Mouse (Mus musculus) T-helper 17 cell (primary cell): Measurements from ENCODE around the gene Lamb1.

Experiments
- in situ Hi-C, 2 experiments: fragments of 300-600 bp; cut with MboI, MseI; formaldehyde crosslinking; loops; 1 replicate in 1 of 2; 2 replicates in 1 of 2; pipeline ENCODE4 v1.15.1; 2025; ENCODE audit warnings: high pct_unique_total_duplicates in 2 of 2

Gene Lamb1

DNA sequence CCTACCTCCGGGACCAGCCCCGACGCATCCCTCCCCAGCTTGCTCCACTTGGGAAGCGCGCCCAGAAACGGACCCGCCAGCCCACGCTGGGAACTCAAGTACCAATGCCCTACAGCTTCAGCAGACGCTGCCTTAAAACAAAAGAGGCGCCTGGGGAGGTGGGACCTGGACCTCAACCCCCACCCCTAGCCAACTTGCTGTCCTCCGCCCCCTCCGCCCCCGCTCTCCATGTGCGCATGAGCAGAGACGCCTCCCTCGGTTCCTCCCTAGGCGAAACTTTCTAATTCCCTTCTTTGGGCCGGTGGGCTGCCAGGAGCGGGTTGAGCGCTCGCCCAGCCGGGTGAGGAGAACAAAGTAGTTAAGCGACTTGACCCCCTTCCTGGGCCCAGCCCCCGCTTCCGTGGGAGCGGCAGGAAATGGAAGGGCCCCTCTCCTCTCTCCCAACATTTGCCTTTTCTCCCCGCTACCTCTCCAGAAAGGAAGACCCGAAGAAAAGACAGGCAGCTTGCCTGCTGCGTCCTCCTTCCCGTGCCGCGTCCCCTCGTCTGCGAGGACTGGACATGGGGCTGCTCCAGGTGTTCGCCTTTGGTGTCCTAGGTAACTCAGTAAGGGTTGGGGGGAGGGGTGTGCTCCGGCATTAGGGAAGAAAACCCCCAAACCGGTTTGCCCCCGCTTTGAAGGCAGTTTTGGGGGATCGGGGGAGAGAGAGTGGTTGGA lies at the start of gene Lamb1:
Lamb1 (plus strand) TSS at position 230 of the 717 bp plus-strand sequence.
- in situ Hi-C loops, result no loop called here

DNA sequence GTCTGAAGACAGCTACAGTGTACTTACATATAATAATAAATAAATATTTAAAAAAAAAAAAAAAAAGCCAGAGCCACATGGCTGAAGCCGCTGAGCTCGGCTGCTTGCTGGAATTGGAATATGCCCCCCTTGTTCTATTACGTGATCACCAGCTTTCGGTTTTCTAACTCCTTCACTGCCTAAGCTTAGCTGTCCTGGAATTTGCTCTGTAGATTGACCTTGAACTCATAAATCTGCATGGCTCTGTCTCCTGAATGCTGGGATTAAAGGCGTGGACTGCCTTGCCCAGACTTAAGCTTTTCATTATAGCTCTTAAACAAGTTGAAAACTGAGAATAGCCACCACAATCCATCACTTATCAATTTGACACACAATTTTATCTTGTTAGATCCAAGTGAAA lies 47.8 kb upstream of the Lamb1 start:
- in situ Hi-C loops, result no loop called here

DNA sequence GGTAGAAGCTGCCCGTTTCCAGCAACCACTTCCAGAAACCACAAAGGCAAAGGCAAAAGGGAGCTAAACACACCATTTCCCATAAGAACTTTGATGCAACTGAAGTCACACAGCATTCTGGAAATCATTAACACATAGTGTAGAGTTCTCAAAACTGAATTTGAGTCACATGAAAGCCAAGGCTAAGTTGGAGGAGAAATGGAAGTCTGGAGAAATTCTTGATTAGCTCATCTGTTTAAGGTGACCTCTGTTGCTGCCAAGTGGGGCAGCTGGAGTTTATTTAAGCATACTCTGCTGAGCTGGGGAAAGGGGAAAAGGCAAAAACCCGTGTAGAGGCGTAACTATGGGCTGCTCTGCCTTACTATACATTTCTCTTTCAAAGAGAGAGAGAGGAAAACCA lies 46.3 kb upstream of the Lamb1 start:
- in situ Hi-C loops, result no loop called here

DNA sequence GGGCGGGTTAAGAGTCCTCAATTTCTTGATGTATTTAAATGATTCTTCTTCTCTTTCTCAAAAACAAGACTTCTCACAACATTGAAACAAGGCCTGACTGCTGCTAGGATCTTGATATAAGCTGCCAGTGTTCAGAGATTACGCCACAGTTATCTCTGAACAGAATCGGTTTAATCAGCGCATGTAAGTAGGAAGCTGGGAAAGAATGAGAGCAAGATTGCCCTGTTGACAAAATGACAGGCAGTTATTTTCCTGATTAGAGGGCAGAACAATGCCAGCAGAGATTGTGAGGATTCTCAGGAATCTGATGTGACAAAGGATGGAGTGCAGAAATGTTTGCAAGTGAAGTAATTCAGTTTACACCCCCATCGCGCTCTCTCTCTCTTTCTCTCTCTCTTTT lies 43.5 kb upstream of the Lamb1 start:
- in situ Hi-C loops, result no loop called here

DNA sequence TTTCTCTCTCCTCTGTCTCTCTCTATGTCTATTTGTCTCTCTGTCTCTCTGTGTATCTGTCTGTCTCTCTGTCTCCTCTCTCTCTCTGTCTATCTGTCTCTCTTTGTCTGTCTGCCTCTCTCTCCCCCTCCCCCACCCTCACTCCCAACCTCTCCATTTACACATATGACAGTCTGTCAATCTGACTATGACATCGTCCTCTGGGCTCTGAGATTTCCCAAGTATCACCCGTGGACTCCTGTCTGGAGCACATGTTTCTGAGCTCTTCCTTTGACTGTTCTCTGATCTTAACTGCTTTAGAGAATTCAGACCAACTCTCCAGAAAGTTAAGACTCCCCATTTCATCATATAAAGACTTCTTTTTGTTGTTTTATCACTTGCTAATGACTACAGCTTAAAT lies 42.8 kb upstream of the Lamb1 start:
- in situ Hi-C loops, result no loop called here

DNA sequence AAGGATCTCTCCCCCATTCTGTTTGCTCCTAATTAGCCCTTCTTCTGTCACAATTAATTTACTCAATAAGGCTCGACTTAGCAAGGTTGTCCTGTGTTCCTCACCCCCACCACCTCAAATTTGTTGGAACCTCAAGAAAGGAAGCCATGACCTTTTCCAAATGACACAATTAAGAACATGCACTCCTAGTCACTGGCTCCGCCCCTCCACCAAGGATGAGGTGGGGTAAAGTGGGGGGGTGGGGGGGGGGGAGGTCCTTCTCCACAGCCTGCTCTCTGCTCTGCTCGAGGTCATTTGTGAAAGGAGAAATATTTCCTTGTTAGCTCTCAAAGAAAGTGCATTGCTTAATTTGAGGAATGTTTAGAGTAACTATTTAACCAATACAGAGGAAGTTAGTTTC lies 42.3 kb upstream of the Lamb1 start:
- in situ Hi-C loops, result no loop called here

DNA sequence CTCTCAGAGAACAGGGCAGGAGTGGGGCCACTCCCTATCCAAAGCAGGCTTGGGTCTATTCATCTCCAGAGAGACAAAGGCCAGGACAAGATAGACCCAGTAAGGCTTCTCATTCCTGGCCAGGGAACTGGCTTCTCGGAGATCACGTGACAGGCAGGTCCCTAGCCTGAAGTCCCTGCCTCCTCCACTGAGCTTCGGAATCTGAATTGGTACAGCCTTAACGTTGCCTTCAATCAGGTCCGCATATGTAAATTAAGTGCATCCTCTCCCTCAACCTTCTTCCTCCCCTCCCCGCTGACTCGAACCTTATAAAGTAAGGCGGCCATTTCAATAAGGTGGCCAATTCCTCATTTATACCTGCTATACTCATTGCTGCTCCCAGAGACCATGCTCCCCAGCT lies 39.6 kb upstream of the Lamb1 start:
- in situ Hi-C loops, result no loop called here

DNA sequence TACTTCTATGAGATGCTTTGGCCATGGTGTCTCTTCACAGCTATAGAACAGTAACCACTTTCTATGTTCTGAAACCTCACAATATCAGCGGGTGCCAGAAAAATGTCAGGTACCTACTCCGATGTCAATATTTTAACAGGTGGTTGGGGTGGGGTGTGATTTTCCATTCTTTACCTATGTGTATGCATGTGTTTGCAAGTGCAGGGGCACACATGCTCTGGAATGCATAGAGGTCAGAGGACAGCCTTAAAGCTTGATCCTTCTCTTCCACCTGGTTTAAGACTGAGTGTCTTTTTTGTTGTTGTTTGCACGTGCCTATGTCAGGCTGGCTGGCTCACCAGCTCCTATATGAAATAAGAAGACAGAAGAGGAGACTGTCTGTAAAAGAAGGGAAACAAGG lies 37.9 kb upstream of the Lamb1 start:
- in situ Hi-C loops, result no loop called here

DNA sequence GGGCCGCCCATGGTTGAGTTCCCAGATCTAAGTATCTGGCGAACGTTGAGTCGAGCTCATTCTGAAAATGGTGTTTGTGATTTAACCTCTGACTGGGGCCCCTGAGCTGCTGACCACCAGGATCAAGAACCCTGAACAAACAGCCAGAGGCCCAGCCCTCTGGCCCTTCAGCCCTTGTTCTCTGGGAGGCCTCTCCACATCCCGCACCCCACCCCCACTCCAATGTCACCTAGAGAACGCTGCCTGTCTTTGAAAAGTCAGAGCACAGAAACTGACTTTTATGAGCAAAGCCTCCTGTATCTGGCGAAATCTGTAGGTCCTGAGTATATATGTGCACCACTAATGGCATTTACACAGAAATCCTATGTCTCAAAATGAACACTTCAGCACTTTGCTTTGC lies 36.2 kb upstream of the Lamb1 start:
- in situ Hi-C loops, result no loop called here

DNA sequence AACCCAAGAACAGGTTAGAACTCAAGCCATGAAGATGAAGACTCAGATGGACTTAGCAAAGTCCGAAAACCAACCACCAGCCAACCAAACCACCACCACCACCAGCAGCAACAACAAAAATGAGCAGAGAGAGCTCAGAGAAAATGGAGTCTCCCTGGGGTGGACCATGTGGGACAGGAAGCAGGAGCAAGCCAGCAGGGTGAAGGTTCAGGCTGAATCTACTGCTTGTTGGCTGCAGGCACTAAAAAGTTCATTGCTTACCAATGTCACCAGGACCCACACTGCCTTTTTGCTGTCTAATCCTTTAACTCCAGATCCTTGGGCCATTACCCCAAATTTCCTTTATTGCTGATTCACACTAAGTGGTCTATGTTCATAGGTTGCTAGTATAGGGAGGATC lies 32.4 kb upstream of the Lamb1 start:
- in situ Hi-C loops, result no loop called here

DNA sequence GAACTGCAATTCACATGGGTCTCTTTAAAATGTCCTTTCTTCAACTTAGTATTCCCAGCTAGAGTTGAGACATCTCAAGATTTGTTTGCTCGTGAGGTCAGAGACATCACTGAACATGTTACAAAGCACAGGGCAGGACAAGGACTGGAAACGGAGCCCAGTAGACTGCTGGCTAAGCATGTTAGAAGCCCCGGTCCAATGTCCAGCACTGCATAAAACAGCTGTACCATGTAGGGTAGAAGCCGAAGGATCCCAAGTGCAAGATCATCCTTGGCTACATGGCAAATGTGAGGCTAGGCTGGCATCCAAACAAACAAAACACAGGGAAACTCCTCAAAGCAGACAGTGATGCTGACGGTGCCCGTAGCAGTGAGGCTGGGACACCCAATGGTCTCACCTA lies 30.0 kb upstream of the Lamb1 start:
- in situ Hi-C loops, result no loop called here

DNA sequence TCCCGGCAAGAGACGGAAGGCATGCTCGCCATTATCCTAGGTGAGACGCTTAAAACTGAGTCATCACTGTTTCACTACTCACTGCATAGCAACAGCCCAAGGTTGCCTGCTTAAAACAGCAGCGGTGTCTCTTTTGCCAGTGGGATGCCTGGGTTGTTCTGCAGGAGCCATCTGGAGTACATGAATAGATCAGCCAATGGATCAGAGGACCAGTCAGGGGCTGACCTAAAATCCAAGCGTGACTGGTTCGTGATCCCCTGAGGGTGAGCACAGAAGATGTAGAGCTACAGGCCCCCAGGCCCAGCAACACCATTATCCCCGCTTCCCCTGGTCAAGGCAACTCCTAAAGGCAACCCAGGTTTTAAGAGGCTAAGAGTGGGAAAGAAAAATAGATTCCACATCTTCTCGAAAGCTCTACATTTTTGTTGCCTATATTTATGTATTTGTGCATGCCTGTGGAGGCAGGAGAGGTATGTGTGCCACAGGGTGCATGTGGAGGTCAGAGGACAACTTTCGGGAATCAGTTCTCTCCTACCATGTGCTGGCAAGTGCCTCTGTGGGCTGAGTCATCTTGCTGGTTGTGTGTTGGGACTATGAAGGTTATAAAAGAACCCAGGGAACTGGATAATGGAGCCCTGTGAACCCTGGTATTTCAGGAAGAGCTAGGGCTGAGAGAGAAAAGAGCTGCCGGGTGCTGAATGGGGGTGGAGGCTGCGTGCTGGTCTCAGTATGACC lies 28.0 kb upstream of the Lamb1 start:
- in situ Hi-C loops, result no loop called here

DNA sequence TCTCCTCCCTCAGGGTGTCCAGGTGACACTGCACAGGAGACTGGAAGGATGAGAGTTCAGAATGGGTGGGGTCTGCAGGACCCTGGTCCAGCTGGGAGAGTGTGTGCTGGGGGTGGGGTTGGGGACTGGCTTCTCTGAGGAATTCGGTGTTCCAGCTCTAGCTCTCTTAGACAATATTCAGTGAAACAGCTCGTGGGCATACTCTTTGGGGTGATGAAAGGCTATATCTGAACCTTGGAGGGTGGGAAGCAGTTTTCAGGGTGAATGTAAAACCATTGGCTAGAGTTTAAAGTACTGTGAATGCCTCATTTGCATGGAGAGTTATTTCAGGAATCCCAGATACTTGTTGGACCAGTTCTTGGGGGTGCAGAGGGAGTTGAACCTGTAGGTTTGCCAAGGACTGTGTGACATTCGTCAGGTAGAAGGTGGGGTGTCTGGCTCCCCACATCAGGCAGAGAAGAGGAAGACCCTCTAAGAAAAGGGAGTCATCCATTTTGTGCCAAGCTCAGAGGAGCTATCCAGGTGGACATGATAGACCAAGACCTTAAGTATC lies 25.9 kb upstream of the Lamb1 start:
- in situ Hi-C loops, result no loop called here

DNA sequence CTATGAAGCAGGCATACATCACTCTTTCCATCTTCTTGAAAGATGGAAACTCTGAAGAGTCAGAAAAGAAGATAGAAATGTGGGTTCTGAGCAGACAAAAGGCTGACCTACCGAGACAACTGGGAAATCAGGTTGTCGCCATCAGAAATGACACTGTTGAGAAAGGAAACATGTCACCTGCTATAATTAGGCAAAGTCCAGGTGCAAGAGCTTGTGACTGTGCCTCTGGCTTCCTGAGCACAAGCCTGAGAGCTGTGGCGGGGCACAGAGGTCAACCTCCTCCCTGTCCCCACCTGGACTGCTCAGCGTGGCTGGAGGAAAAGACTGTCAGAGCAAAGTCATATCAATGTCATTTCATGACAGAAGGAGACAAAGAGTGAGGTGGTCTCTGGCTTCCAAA lies 25.2 kb upstream of the Lamb1 start:
- in situ Hi-C loops, result no loop called here

DNA sequence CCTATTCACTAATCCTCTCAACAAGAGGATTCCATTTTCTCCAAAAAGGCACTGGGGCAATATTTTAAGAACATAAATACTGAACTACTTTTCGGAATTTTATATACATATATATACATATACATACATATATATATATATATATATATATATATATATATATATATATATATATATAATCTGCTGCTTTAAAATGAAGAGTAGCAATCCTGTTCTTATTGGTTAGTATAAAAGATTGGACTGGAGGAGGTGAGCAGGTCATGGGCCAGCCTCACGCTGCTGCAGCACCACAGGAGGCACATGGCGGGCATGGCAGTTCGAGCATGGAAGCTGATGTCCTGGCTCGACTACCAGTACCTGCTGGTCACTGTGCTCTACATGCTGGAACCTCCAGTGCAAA lies 24.6 kb upstream of the Lamb1 start, which contains the start of gene Gm6993:
Gm6993 (plus strand) TSS at position 301 of the 400 bp plus-strand sequence.
- in situ Hi-C loops, result no loop called here

DNA sequence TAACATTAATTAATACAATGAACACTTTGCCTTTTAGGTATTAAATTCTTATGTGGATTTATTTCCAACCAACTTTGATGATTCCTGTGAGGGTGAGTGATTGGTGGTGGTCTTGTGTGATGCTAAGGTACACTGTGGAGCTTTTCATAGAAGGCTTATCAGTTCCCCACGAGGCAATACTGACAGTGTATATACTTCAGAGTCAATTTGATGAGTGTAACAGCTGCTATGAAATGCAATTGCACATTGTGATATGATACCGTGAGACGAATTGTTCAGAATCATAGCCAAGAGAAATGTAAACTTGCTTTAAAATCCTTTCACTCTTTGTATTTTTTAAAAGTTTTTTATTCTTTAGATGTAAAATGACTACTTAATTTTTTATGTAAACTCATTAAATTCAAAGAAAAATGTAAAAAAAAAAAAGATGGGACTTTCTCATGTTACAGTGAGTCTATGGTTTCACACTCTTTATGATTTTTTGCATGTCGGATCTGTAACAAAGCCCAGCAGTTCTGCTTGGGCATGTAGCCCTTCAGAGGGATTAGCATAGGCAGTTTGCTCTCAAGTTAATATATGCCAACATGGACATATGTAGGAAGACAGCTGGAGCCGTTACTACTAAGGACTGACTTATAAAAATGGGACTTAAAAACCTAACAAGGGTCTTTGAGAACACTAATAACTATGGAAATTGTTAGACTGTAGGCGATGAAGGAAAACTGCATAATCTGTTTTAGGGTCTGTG lies 23.3 kb upstream of the Lamb1 start:
- in situ Hi-C loops, result no loop called here

DNA sequence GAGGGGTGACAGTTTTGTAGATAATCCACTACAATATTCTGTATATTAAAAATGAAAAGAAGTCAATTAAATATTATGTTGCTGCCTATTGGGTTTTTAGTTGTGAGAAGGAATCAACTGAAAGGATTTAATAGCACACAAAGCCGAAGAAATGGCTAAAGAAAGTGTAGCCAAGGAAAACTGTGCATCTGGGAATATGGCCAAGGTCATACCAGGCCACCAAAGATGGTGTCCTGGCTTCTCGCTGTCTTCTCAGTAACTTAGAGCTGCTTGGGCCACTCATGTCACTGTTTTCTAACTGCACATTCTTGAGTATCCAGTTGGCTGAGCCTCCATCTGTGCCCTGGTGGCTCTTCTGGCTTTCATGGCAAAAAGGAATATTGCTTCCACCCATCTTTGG lies 21.0 kb upstream of the Lamb1 start:
- in situ Hi-C loops, result no loop called here

DNA sequence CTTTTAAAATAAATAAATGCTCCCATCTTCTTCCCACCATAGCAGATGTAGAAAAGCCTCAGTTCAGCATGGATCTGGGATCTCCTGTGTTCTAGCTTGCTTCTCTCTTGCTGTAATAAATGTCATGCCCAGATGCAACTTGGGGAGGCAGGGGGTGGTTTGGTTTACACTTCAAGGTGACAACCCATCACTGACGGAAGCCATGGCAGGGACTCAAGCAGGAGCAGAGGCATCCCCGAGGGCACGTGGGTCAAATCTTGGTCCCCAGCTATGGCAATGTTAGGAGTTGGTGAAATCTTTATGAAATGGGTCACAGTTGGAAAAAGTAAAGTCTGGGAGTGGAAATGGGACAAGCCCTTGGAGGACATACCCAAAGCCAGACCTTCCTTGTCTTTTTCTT lies 20.3 kb upstream of the Lamb1 start:
- in situ Hi-C loops, result no loop called here

DNA sequence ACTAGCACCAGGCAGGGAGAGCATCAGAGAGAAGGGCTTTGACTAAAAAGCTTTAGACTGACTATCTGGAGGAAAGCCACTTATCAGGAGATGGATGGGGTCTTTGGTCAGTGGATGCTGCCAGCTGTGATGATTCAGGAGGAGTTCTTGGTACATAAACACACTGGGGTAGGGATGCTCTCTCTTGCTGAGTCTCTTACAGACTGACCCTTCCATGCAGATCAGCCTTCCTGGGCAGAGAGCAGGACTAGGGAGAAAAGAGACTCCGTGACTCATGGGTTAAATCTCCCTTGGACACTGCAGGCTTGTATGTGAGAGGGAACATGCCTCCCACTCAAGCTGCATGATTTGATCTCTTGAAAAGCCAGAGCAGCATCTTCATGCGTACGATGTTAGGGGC lies 18.9 kb upstream of the Lamb1 start:
- in situ Hi-C loops, result no loop called here

DNA sequence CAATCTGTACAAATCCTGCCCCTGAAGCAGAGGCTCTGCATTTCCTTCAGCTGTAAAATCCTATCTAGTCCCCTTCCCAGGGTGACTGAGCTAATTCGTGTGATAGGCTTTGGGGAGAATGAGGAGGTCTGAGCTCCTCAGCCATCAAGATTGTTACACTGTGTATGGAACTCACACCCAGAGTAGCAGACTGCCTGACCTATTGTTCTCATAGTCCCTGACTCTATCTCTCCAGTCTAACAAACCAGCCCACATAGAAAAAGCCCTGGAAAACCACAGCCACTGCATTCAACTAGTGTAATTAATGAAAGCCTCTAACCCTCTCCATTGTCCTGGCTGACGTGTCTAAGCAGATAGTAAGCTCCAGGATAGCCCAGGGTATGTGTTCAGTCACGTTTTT lies 18.4 kb upstream of the Lamb1 start:
- in situ Hi-C loops, result no loop called here

DNA sequence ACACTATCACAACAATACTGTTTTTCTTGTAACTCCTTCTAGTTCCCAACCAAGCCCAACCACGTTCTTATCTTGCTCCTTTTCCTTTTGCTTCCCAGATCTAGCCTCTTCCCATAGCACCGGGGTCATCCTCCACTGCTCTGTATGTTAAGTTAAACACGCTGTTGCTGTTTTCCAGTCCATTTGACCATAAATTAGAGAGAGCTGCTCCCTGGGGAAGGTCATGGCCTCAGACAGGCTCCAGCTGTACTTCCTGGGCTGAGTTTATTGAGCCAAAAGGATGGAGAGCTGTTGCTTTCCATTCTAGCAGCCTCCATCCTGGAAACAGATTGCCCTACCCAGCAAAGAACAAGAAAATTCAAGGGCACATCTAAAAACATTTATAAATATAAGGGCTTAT lies 16.9 kb upstream of the Lamb1 start:
- in situ Hi-C loops, result no loop called here

DNA sequence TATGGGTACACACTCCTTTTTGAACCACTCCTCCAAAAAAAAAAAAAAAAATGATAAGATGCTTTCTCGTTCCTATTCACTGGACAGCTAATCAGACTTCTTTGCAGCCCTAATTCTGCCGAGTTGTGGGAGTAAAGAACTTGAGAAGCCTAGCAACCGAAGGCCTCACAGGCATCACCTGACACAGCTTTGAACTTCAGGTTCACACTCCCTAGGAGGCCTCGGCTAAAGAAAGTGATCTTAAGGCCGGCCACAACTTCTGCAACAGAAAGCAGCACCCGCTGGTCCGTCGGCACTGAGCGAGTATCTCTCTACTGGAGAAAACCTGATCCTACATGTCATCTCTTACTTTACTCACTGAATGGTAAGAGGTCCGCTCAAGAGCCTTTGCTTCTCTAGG lies 16.4 kb upstream of the Lamb1 start:
- in situ Hi-C loops, result no loop called here
